Mouse (Mus musculus) thymus, postnatal 0 days (tissue): ENCODE results near the gene Gipc2. TPM values are rescaled to one million over a fixed set of nuclear protein-coding genes. Genes with fewer than 3 reads are reported as not detected.

ENCODE experiments used
- DNase-seq: peaks from one replicate; pipeline ENCODE4 v3.0.0-alpha.2; 2015; ENCODE audit warnings: low spot score
- polyA plus RNA-seq: library from polyadenylated mRNA; unstranded; fragments of >200 nt; fragmentation: Nextera tagmentation; extraction: Ambion mirVana; gene quantifications from 2 replicates; pipeline ENCODE4 v1.2.1, GENCODE M21; 2015

The Gipc2 gene
- polyA plus RNA-seq, 1 experiment from 2014 or later, result 1.4 TPM

DNA sequence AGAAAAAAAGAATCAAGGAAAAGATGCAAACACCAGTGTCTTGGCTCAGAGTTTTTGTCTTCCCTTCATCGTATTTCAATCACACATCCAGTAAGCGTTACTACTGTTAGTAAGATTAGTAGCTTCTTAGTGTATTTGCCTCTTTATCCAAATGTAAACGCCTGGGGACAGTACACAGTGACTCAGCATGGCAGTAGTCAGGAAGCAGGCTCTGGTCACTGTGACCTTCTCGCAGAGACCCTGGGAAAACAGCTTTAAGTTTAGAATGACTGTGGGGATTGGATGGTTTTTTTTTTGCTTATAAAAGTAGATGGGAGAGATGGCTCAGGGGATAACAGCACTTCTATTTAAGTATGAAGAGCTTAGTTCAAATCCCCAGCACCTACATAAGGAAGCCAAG is 46.0 kb downstream of the Gipc2 start:
- DNase-seq, result no peak

GRCm38 (mm10) chr3:152117941-152118340 is 48.1 kb downstream of the Gipc2 start:
- no peak for DNase-seq

DNA sequence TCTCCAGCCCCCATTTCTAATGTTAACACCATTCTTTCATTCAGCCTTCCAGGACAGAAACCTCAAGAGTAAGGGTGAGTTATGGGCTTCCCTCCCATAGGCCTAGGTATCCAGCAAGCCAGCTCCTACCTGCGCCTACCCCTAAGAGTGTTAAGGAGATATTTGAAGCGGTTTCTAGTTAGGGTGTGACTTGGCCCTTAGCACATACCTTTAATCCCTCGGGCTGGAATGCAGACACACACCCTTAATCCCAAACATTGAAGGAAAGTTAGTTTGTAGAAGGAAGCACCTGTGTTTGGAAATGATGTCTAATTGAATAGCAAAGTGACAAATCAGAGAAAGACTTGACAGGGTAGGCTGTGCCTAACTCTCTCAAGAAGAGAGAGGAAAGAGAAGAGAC is 49.9 kb downstream of the Gipc2 start:
- no peak for DNase-seq

GRCm38 (mm10) chr3:152114786-152115185 is 51.2 kb downstream of the Gipc2 start:
- no peak for DNase-seq

- DNase-seq, result no peak
Measured at GRCm38 (mm10) chr3:152114222-152114621, 51.8 kb downstream of the Gipc2 start.

DNA sequence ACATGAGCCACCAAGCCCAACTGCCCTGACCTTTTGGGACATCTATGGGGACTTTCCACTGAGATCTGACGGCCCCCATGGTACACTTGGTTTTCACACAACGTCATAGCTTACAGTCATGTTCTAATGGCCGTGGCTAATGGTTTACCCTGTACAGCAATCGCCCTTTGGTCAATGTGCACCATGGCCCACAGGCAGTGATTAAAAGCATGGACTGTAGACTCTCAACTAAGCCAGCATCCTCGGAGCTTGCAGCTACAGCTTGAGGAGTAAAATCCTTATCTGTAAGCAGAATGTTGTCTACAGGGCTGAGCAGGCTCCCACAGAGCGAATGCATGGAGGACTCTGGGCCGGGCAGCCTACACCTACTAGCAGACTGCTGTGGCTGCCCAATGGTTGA is 52.5 kb downstream of the Gipc2 start:
- no peak for DNase-seq

DNA sequence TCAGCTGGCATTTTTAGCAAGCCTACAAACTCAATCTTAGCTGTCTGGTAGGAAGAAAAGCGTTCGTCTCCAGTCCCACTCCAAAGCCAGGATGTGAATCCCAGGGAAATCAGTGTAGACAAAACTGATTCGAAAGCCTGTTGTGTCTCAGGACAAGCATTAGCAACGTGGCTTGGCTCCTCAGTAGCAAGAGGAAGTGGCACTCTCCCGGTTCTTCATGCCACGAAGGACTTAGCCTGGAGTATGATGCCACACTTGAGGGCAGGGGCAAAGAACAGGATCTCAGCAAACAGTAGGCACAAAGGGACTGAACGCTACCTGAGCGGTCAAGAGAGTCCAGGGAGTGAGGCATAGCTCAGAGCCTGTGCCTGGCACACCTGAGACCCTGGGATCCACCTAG is 53.4 kb downstream of the Gipc2 start:
- no peak for DNase-seq

DNA sequence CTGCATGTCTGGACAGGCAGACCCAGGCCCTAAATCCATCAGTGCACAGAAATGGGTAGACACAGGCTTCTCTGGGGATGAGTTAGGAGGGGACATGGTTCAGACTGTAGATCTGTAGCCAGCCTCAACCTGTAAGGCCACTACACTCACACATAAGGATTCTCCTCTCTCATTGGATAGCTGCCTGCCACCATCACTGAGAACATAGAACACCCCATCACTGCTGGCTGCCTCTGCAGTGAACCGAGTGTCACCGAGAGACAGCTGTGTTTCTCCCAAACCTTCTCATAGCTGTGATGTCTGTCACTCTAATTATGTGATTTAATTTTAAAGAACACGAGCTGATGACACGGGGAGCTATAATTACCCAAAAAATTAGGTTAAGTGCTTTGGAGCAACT is 54.5 kb downstream of the Gipc2 start:
- no peak for DNase-seq

- DNase-seq, result peak; percentile 65
Measured at GRCm38 (mm10) chr3:152111081-152111480, 54.9 kb downstream of the Gipc2 start.

DNA sequence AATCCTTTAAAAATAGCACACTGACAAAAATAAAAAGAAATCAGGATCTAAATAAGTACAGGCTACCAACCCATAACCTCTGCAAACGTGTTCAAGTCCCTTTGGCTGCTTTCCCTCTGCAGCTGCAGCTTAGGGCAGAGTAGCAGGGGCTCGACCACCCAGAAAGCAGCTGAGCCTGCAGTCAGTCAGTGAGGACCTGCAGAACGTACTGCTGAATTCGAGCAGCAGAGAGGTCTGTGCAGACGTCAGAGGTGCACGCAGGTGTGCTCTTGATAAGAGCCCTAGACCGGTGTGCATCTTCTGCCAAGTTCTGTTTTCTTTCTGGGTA is 56.8 kb downstream of the Gipc2 start:
- no peak for DNase-seq

GRCm38 (mm10) chr3:152108560-152109259 is 57.3 kb downstream of the Gipc2 start:
- DNase-seq, result no peak

DNA sequence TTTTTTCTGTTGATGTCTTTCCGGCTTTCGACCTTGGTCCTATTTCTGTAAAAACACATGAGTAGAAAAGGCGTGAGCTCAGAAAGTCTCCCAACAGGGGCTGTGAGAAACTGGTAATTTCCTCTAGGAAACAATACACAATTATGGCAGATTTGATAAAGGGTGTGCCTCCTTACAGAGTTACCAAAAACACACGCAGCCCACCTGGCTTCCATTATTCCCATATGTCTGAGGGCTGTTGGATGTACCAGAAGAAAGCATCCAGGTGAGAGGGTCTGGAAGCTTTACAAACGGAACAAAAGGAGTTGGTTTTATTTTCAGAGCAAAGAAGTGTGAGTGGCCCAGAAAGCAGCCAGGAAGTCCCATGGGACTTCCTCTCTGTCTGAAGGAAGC is 58.0 kb downstream of the Gipc2 start:
- DNase-seq, result no peak

DNA sequence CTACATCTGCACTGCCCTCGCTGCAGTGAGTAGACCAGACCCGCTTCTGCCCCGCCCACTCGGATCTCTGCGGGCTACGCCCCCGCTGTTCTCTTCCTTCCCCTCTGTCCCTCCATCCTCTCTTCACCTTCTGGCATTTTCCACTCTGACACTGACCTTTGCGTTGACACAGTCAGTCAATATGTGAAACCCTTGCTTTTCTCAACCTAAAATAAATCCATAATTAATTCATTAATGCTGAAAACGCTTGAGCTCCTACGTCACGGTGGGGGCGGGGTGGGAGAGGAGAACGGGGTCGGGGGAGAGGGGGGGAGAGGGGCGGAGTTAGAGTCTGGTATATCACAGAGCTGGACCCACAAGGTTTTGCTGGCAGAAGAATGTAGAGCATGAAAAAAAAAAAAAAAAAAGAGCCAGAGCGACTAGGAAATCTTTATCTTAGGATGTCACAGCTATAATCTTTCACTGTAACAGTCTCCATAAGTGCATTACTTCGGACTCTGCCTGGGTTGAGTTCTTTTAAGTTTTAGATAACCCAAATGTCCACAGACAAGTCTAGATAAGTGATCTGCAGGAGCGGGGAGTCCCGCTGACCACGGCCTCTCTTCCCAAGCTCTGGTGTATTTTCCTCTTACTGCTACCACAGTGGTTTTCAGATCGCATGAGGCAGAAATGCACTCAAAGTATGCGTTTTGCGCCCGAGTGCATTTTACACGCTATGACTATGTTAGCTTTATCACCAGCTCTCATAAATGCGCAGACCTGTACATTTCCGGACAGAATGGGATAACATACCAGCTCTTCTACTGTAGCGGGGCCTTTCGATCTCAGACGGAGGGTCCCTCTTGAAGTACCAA is 58.7 kb downstream of the Gipc2 start:
- DNase-seq, result no peak

DNA sequence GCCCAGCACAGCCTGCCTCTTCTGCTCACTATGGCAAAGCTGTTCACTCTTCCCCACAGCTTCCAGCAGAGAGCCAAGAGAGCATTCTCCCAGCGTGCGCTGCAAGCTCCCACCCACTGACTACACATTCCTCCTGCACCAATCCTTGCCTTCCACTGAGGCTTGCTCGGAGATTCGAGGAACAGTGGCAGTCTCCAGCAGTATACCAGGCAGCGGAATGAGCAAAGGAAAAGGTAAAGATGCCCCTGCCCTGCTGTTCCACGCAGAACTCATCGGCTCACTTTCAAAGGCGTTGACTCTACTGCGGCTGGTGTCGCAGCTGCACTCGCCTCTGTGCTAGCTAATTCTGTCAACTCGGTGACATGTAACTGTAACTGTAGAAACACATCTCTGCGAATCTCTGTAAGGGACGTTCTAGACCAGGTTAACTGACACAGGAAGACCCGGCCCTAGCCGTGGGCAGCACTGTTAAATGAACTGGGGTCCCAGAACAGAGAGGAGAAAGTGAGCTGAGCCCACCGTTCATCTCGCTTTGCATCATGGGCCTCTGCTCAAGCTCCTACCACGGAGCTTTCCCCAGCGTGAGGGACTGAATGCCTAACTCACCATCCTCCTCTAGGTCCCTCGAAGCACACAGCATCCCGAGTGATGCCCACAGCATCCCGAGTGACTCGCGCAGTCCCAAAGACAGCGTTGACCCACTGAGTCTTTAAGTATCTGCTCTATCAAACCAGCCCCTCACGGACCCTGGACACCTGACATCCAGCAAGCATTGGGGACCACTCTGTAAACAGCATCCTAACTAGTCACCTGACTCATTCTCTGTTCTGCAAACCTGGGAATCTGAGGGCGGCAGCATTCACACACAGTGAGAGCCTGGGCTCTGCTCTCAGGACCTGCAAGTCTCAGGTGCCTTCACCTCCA is 59.5 kb downstream of the Gipc2 start:
- DNase-seq, result peak; percentile 29

DNA sequence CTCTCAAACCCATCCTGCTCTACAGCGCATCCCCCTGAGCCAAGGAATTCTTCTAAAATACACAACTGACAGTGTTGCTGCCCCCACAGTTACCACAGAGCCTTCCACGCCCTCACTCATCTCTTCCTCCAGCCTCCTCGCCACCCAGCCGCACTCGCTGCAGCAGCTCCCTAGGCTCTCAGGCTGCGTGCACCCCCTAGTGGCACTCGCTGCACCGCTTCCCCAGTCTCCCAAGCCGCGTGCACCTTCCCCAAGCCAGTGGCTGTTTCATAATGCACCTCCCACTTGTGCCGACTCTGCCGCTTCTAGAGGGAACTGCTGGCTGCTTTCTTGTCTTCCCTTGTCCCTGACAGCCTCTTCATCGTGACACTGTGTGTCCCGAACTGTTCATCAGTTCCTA is 60.7 kb downstream of the Gipc2 start:
- DNase-seq, result peak; percentile 71

GRCm38 (mm10) chr3:152103381-152103780 is 62.6 kb downstream of the Gipc2 start:
- no peak for DNase-seq

DNA sequence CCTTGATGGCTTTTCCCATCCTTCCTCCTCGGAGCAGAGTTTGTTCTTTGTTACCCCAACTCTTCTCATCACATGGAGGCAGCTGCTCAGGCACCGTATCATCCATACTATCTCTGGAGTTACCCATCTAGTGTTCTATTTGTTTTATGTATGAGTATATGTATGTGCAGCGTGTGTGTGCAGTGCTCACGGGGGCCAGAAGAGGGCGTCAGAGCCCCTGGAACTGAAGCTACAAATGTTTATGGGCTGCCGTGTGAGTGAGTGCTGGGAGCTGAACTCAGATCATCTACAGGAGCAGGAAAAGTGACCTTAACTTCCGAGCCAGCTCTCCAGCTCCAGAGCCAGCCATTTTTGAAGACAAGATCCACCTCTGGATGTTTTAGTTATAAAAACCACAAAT is 64.6 kb downstream of the Gipc2 start:
- DNase-seq, result no peak

- DNase-seq, result no peak
Measured at GRCm38 (mm10) chr3:152100119-152100818, 65.8 kb downstream of the Gipc2 start.

GRCm38 (mm10) chr3:152095030-152095429 is 71.0 kb downstream of the Gipc2 start:
- DNase-seq, result peak; percentile 15

DNA sequence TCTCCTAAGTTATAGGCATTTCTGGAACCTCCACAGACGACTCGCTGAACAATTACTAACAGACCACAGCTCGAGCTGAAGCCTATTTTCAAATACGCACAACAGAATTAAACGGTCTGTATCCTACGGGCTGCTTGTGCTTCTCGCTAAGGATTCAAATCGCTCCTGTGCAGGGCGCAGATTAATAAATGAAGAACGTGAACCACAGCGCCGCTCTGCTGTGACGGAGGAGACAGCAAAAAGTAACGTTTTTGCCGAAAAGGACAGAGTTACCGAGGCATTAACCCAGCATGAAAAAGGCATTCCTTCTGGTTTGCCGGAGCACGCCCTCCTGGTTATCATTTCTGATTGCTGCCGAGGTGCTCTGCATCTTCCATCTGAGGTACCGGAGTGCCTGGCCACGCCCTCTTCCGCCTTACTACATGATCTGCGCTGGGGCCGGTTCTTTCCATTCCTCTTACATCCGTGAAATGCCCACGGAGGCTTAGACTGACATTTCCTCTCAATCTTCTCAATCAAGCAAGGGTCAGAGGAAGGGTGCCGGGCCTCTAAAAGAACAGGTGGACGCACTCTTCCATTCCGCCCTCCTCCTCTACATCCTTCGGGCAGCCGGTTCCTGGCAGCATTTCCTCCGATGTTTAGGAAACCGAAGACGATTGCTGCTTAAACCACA is 73.5 kb downstream of the Gipc2 start:
- DNase-seq, result no peak

DNA sequence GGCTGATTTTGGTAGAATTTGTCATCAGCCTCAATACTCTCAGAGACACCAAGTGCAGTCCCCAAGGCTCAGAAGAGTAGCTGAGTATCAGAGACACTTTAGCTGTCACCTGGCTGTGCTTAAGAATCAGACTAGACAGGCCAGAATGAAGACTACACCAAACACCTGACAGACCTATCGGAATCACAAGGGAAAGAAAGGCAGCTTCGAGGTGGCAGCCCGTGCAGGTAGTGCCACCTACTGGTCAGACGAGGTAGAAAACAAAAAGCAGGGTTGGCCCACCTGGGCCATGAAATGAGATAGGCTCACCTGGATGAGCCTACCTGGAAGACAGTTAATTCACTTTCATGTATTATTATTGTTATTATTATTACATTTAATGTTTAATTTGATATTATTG is 76.9 kb downstream of the Gipc2 start:
- DNase-seq, result peak; percentile 35
